Mouse (Mus musculus) embryonic fibroblast, embryonic 13.5 days (primary cell): ENCODE measurements around the gene Cbs.

Experiments used
- CTCF ChIP-seq: IDR thresholded peaks from 2 replicates; pipeline ENCODE4 v1.5.1; 2011; ENCODE audit warnings: mild to moderate bottlenecking, control low read depth, low read length, moderate library complexity, borderline replicate concordance; ENCODE audit not compliant: insufficient read depth
- POLR2A ChIP-seq: IDR thresholded peaks from 2 replicates; pipeline ENCODE4 v1.6.1; 2011; ENCODE audit warnings: low read depth, mild to moderate bottlenecking, control low read depth, low read length, moderate library complexity

DNA sequence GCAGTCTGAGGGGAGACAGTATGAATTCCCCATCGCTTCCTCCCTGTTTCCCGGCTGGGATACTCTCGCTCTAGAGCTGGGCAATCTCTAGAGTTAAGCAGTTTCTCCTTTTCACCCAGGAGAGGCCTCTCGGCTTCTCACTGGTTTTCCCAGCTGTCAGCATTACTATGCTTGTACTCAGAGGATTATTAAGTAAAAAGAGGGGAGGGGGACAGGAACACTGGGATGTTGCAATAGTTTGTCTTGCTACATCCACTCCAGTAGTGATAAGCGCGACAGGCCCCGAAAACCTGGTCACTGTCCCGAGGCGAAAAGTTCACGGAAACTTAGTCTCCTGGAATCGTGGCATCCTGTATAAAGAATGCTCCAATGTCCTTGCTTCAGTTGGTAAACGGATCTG, 35.2 kb upstream of the Cbs start:
- TF ChIP-seq CTCF, result no peak
- no peak for TF ChIP-seq POLR2A
